Mouse (Mus musculus) embryonic facial prominence, embryonic 13.5 days (tissue): ENCODE data around the gene Olfm3. TPM values are rescaled to one million over a fixed set of nuclear protein-coding genes. Genes with fewer than 3 reads are reported as not detected.

ENCODE experiments used
- ATAC-seq: fragments of 200-750 bp; cut with Nextera tagmentation; 2 replicates; pipeline ENCODE4 v1.8.0; 2017; ENCODE audit warnings: low read depth; ENCODE audit not compliant: insufficient number of reproducible peaks, insufficient read depth, low FRiP score, low TSS enrichment
- H3K27ac ChIP-seq: fragments of 300-500 bp; sonication (generic); 2 replicates; pipeline ENCODE4 v1.5.1; 2015; ENCODE audit warnings: moderate library complexity, mild to moderate bottlenecking, inconsistent platforms
- H3K27me3 ChIP-seq: fragments of 300-500 bp; sonication (generic); 2 replicates; pipeline ENCODE4 v1.6.1; 2015; ENCODE audit warnings: mild to moderate bottlenecking, inconsistent platforms
- H3K36me3 ChIP-seq: fragments of 300-500 bp; sonication (generic); 2 replicates; pipeline ENCODE4 v1.6.1; 2015; ENCODE audit warnings: mild to moderate bottlenecking, inconsistent platforms
- H3K4me1 ChIP-seq: fragments of 300-500 bp; sonication (generic); 2 replicates; pipeline ENCODE4 v1.6.1; 2015; ENCODE audit warnings: inconsistent platforms
- H3K4me2 ChIP-seq: fragments of 300-500 bp; sonication (generic); 2 replicates; pipeline ENCODE4 v1.6.1; 2015; ENCODE audit warnings: moderate library complexity, mild to moderate bottlenecking, inconsistent platforms
- H3K4me3 ChIP-seq: fragments of 300-500 bp; sonication (generic); 2 replicates; pipeline ENCODE4 v1.5.1; 2015; ENCODE audit warnings: mild to moderate bottlenecking, inconsistent platforms
- H3K9ac ChIP-seq: fragments of 300-500 bp; sonication (generic); 2 replicates; pipeline ENCODE4 v1.6.1; 2015; ENCODE audit warnings: mild to moderate bottlenecking, inconsistent platforms
- H3K9me3 ChIP-seq: fragments of 300-500 bp; sonication (generic); 2 replicates; pipeline ENCODE4 v1.6.1; 2016; ENCODE audit warnings: inconsistent platforms
- WGBS: fragments of 180-500 bp; shearing (Covaris S2); methylation state at CpG from one replicate; pipeline ENCODE4 v1.1.7; 2015; ENCODE audit warnings: mixed read lengths; 5-methylcytosine and 5-hydroxymethylcytosine counted together
- polyA plus RNA-seq: library from polyadenylated mRNA; unstranded; fragments of >200 nt; fragmentation: Nextera tagmentation; extraction: Ambion mirVana; gene quantifications from 2 replicates; pipeline ENCODE4 v1.2.1, GENCODE M21; 2015

Gene Olfm3
- polyA plus RNA-seq, 1 experiment from 2014 or later = 0.49 TPM

- H3K9me3 ChIP-seq = no peaks in the 10 kb centered on the region
- no peaks in the 10 kb centered on the region for H3K36me3 ChIP-seq
- H3K4me3 ChIP-seq = no peak overlapping the region
- H3K27ac ChIP-seq = no peak overlapping the region
- H3K4me1 ChIP-seq = peaks cover 7% of the 10 kb centered on the region
- no peak overlapping the region for H3K4me2 ChIP-seq
- no peak overlapping the region for H3K9ac ChIP-seq
- no peak for ATAC-seq
- no peaks in the 10 kb centered on the region for H3K27me3 ChIP-seq
Observed at GRCm38 (mm10) chr3:115082947-115083346, 179.1 kb downstream of the Olfm3 start.

GRCm38 (mm10) chr3:115088281-115088680, 184.4 kb downstream of the Olfm3 start:
- no peak overlapping the region for H3K27ac ChIP-seq
- no peaks in the 10 kb centered on the region for H3K9me3 ChIP-seq
- H3K4me3 ChIP-seq = no peak overlapping the region
- WGBS = 76% methylated on average over 3 of the region's 3 CpGs
- H3K27me3 ChIP-seq = no peaks in the 10 kb centered on the region
- no peak overlapping the region for H3K4me2 ChIP-seq
- H3K4me1 ChIP-seq = no peaks in the 10 kb centered on the region
- H3K36me3 ChIP-seq = no peaks in the 10 kb centered on the region
- no peak for ATAC-seq
- H3K9ac ChIP-seq = no peak overlapping the region

- Histone ChIP-seq H3K4me1 (0 out of 2 replicates have a peak, but pooled peaks cover 2% of the 10 kb centered on the region), H3K4me2 (no peak overlapping the region), H3K4me3 (no peak overlapping the region), H3K27ac (no peak overlapping the region), H3K27me3 (no peaks in the 10 kb centered on the region), H3K9ac (no peak overlapping the region), H3K9me3 (no peaks in the 10 kb centered on the region), H3K36me3 (no peaks in the 10 kb centered on the region)
- 51% methylated on average over 2 of the region's 2 CpGs for whole genome bisulfite sequencing
- no peak for ATAC-seq
Observed at GRCm38 (mm10) chr3:115090670-115091069, 186.8 kb downstream of the Olfm3 start.

GRCm38 (mm10) chr3:115095496-115095895, 191.6 kb downstream of the Olfm3 start:
- Histone ChIP-seq H3K4me1 (0 out of 2 replicates have a peak, but pooled peaks cover 2% of the 10 kb centered on the region), H3K27ac (no peak overlapping the region)
- no peak for ATAC-seq

GRCm38 (mm10) chr3:115099590-115099989, 195.7 kb downstream of the Olfm3 start:
- Histone ChIP-seq H3K36me3 (no peaks in the 10 kb centered on the region), H3K4me1 (0 out of 2 replicates have a peak, but pooled peaks cover 2% of the 10 kb centered on the region), H3K4me2 (no peak overlapping the region), H3K9ac (no peak overlapping the region), H3K27me3 (no peaks in the 10 kb centered on the region), H3K27ac (no peak overlapping the region), H3K4me3 (no peak overlapping the region), H3K9me3 (no peaks in the 10 kb centered on the region)
- WGBS = 58% methylated on average over 1 of the region's 1 CpGs
- ATAC-seq = no peak

More at GRCm38 (mm10) chr3:115095496-115095895, 191.6 kb downstream of the Olfm3 start:
- H3K9me3 ChIP-seq = no peaks in the 10 kb centered on the region
- no peaks in the 10 kb centered on the region for H3K36me3 ChIP-seq
- H3K4me3 ChIP-seq = no peak overlapping the region
- WGBS = 42% methylated on average over 3 of the region's 3 CpGs
- no peak overlapping the region for H3K9ac ChIP-seq
- H3K4me2 ChIP-seq = no peak overlapping the region
- H3K27me3 ChIP-seq = no peaks in the 10 kb centered on the region

- Histone ChIP-seq H3K4me2 (no peak overlapping the region), H3K4me1 (no peaks in the 10 kb centered on the region), H3K9me3 (no peaks in the 10 kb centered on the region), H3K9ac (no peak overlapping the region), H3K4me3 (no peak overlapping the region), H3K36me3 (no peaks in the 10 kb centered on the region), H3K27ac (no peak overlapping the region), H3K27me3 (no peaks in the 10 kb centered on the region)
- no peak for ATAC-seq
- WGBS = 42% methylated on average over 2 of the region's 2 CpGs
Observed at GRCm38 (mm10) chr3:115104155-115104801, 200.4 kb downstream of the Olfm3 start.

GRCm38 (mm10) chr3:115104802-115105493, 201.1 kb downstream of the Olfm3 start:
- no peak for ATAC-seq
- H3K4me1 ChIP-seq = no peaks in the 10 kb centered on the region
- no peak overlapping the region for H3K4me2 ChIP-seq
- H3K36me3 ChIP-seq = no peaks in the 10 kb centered on the region
- H3K27me3 ChIP-seq = no peaks in the 10 kb centered on the region
- H3K4me3 ChIP-seq = no peak overlapping the region
- H3K9ac ChIP-seq = no peak overlapping the region
- no peak overlapping the region for H3K27ac ChIP-seq
- no peaks in the 10 kb centered on the region for H3K9me3 ChIP-seq
- WGBS = 24% methylated on average over 8 of the region's 8 CpGs

GRCm38 (mm10) chr3:115145722-115146121, 241.8 kb downstream of the Olfm3 start:
- 38% methylated on average over 2 of the region's 2 CpGs for WGBS

GRCm38 (mm10) chr3:115146244-115146643, 242.4 kb downstream of the Olfm3 start:
- Histone ChIP-seq H3K27me3 (no peaks in the 10 kb centered on the region), H3K36me3 (no peaks in the 10 kb centered on the region), H3K4me2 (no peak overlapping the region), H3K27ac (no peak overlapping the region), H3K4me1 (no peaks in the 10 kb centered on the region), H3K9me3 (no peaks in the 10 kb centered on the region), H3K9ac (no peak overlapping the region), H3K4me3 (no peak overlapping the region)
- 89% methylated on average over 2 of the region's 2 CpGs for WGBS
- no peak for ATAC-seq

More at GRCm38 (mm10) chr3:115145722-115146121, 241.8 kb downstream of the Olfm3 start:
- Histone ChIP-seq H3K36me3 (no peaks in the 10 kb centered on the region), H3K4me3 (no peak overlapping the region), H3K9me3 (no peaks in the 10 kb centered on the region), H3K4me2 (no peak overlapping the region), H3K27ac (no peak overlapping the region), H3K9ac (no peak overlapping the region), H3K4me1 (no peaks in the 10 kb centered on the region), H3K27me3 (no peaks in the 10 kb centered on the region)
- ATAC-seq = no peak

- H3K27ac ChIP-seq = no peak overlapping the region
Observed at GRCm38 (mm10) chr3:115158903-115159473, 255.1 kb downstream of the Olfm3 start.

GRCm38 (mm10) chr3:115174625-115175024, 270.7 kb downstream of the Olfm3 start:
- 82% methylated on average over 7 of the region's 7 CpGs for WGBS

More at GRCm38 (mm10) chr3:115158903-115159473, 255.1 kb downstream of the Olfm3 start:
- Histone ChIP-seq H3K36me3 (no peaks in the 10 kb centered on the region), H3K9ac (no peak overlapping the region), H3K4me2 (no peak overlapping the region), H3K4me3 (no peak overlapping the region), H3K4me1 (no peaks in the 10 kb centered on the region), H3K27me3 (no peaks in the 10 kb centered on the region), H3K9me3 (no peaks in the 10 kb centered on the region)
- ATAC-seq = no peak
- 72% methylated on average over 3 of the region's 3 CpGs for WGBS

More at GRCm38 (mm10) chr3:115174625-115175024, 270.7 kb downstream of the Olfm3 start:
- Histone ChIP-seq H3K4me1 (no peaks in the 10 kb centered on the region), H3K4me3 (no peak overlapping the region), H3K36me3 (no peaks in the 10 kb centered on the region), H3K9ac (no peak overlapping the region), H3K27me3 (no peaks in the 10 kb centered on the region), H3K27ac (no peak overlapping the region), H3K4me2 (no peak overlapping the region), H3K9me3 (no peaks in the 10 kb centered on the region)
- ATAC-seq = no peak
